Mouse (Mus musculus) olfactory bulb, adult 2 months (tissue): ENCODE data around the gene Preb.

Source experiments
- CTCF ChIP-seq: fragments of 200-500 bp; IDR thresholded peaks from 2 replicates; pipeline ENCODE4 v1.5.1; 2012; ENCODE audit warnings: low read depth, mild to moderate bottlenecking, low read length, moderate library complexity; ENCODE audit not compliant: insufficient read depth
- POLR2A ChIP-seq: fragments of 200-500 bp; IDR thresholded peaks from 2 replicates; pipeline ENCODE4 v1.6.1; 2012; ENCODE audit warnings: mild to moderate bottlenecking, low read depth, low read length, moderate library complexity; ENCODE audit not compliant: insufficient read depth

- TF ChIP-seq CTCF (no peak), POLR2A (no peak)
Observed at GRCm38 (mm10) chr5:30950922-30951321, 9.2 kb downstream of the Preb start.
